Mouse (Mus musculus): ENCODE measurements at regions not wholly inside any gene's neighbourhood (a gene's known extent, or its start where the extent isn't known, plus 50 kb on each side); places are given as distances from the start of the nearest gene placed in this dataset.

GRCm38 (mm10) chr3:149339374-149339753 is 349.0 kb upstream of the Adgrl2 start:
- no peak for ATAC-seq (ENCODE audit: low FRiP score)
- H3K4me1 ChIP-seq: peaks cover 8% of the 10 kb centered on the region; the same call in 1 of the 2 replicates
- no peaks in the 10 kb centered on the region for H3K36me3 ChIP-seq
- H3K27ac ChIP-seq: no peak overlapping the region
- H3K27me3 ChIP-seq: 0 out of 2 replicates have a peak, but pooled peaks cover 6% of the 10 kb centered on the region
- no peak overlapping the region for H3K4me2 ChIP-seq (replicated peaks)
- H3K9ac ChIP-seq: no peak overlapping the region
- no peaks in the 10 kb centered on the region for H3K9me3 ChIP-seq (replicated peaks)
- H3K4me3 ChIP-seq: no peak overlapping the region
- 92% methylated on average over 3 of the region's 3 CpGs for WGBS

DNA sequence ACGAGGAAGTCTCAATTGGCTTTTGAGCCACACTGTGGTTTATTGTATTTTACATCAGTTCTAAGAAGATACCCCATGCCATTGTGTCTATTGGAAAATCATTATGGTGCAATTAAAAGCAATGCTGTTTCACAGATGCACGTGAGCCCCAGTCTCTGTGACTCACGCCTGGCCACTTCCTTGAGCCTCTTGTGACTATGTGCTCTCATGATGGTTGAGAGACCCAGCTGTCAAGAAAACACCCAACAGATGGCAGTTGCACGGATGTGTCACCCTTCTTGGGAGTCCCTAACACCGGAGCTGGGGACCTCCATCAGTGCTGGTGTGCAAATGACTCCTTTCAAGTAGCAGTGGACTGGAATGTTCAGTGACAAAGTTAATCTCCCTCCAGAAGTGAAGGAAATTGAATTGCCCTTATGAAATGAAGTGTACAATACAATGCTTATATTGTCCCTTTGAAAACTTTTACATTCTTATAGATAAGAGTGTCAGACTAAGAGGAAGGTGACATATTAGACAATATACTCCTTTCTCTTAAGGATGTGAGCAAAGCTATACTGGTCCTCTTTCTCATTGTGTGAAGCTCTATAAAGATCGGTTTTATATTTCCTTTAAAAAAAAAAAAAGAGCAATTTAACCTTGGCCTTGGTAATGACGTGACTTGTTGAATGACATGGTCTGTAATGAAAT is 348.5 kb upstream of the Adgrl2 start:
- no peak overlapping the region for H3K4me2 ChIP-seq (replicated peaks)
- H3K4me3 ChIP-seq: no peak overlapping the region
- H3K36me3 ChIP-seq: no peaks in the 10 kb centered on the region
- no peak for ATAC-seq (ENCODE audit: low FRiP score)
- H3K9ac ChIP-seq: no peak overlapping the region
- no peak overlapping the region for H3K27ac ChIP-seq
- peaks cover 8% of the 10 kb centered on the region; the same call in 1 of the 2 replicates for H3K27me3 ChIP-seq
- no peaks in the 10 kb centered on the region for H3K9me3 ChIP-seq (replicated peaks)
- WGBS: 76% methylated on average over 7 of the region's 7 CpGs
- H3K4me1 ChIP-seq: peaks cover 8% of the 10 kb centered on the region; the same call in 1 of the 2 replicates

- Histone ChIP-seq H3K4me1 (peaks cover 18% of the 10 kb centered on the region), H3K4me3 (no peak overlapping the region), H3K27me3 (peaks cover 16% of the 10 kb centered on the region), H3K9ac (no peak overlapping the region), H3K9me3 (replicated peaks) (no peaks in the 10 kb centered on the region), H3K36me3 (no peaks in the 10 kb centered on the region), H3K4me2 (replicated peaks) (no peak overlapping the region), H3K27ac (no peak overlapping the region)
- 79% methylated on average over 6 of the region's 6 CpGs for WGBS
- ATAC-seq (ENCODE audit: low FRiP score): no peak
Measured at GRCm38 (mm10) chr3:149335259-149335658, 344.9 kb upstream of the Adgrl2 start.

DNA sequence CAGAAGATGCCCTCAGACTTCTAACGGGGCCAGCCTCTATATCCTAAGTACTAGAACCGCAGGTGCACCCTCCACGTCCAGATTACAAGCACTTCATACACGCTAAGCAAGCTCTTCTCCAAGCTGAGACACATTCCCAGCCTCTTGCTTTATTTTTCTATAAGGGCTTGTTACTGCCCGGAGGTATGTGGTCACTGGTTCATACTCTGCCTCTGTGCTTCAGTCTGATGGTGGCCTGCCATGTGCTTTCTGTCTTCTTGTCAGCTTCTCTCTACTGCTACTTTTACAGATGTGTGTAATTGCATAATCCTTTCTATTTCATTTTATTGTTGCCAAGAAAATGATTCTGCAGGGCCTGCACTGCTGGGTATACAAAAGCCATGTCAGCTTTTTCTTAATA is 343.3 kb upstream of the Adgrl2 start:
- WGBS: 79% methylated on average over 5 of the region's 5 CpGs
- Histone ChIP-seq H3K36me3 (no peaks in the 10 kb centered on the region), H3K4me3 (no peak overlapping the region), H3K9me3 (replicated peaks) (no peaks in the 10 kb centered on the region), H3K4me2 (replicated peaks) (no peak overlapping the region), H3K9ac (no peak overlapping the region), H3K27ac (no peak overlapping the region), H3K27me3 (peaks cover 16% of the 10 kb centered on the region), H3K4me1 (peaks cover 18% of the 10 kb centered on the region)
- ATAC-seq (ENCODE audit: low FRiP score): no peak

GRCm38 (mm10) chr3:149333131-149333530 is 342.8 kb upstream of the Adgrl2 start:
- no peak overlapping the region for H3K4me3 ChIP-seq
- ATAC-seq (ENCODE audit: low FRiP score): no peak
- WGBS: 30% methylated on average over 10 of the region's 10 CpGs
- peaks cover 16% of the 10 kb centered on the region for H3K27me3 ChIP-seq
- H3K4me1 ChIP-seq: peaks cover 18% of the 10 kb centered on the region
- no peak overlapping the region for H3K4me2 ChIP-seq (replicated peaks)
- no peaks in the 10 kb centered on the region for H3K9me3 ChIP-seq (replicated peaks)
- H3K27ac ChIP-seq: no peak overlapping the region
- H3K9ac ChIP-seq: no peak overlapping the region
- H3K36me3 ChIP-seq: no peaks in the 10 kb centered on the region

DNA sequence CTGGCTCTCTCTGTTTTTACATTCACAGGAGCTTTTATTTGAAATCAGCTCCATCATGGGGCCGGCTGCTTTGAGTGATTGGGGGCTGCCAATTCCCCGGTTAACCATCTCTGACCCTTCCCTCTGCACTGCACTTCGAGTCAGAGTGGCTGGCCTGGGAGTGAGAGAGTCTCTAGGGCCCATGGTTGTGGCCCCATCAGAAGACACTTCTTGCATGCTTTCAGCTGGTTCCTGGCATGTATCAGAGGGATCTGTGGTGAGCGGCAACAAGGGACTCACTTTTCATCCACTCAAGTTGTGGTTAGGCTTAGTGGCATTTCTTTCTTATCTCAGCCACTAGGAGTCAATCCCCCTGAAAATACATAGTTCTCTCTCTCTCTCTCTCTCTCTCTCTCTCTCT is 341.8 kb upstream of the Adgrl2 start:
- no peak for ATAC-seq (ENCODE audit: low FRiP score)
- no peaks in the 10 kb centered on the region for H3K36me3 ChIP-seq
- H3K9ac ChIP-seq: no peak overlapping the region
- H3K4me3 ChIP-seq: no peak overlapping the region
- no peak overlapping the region for H3K4me2 ChIP-seq (replicated peaks)
- H3K4me1 ChIP-seq: peaks cover 18% of the 10 kb centered on the region
- 18% methylated on average over 4 of the region's 4 CpGs for WGBS
- no peaks in the 10 kb centered on the region for H3K9me3 ChIP-seq (replicated peaks)
- no peak overlapping the region for H3K27ac ChIP-seq
- peaks cover 16% of the 10 kb centered on the region for H3K27me3 ChIP-seq

DNA sequence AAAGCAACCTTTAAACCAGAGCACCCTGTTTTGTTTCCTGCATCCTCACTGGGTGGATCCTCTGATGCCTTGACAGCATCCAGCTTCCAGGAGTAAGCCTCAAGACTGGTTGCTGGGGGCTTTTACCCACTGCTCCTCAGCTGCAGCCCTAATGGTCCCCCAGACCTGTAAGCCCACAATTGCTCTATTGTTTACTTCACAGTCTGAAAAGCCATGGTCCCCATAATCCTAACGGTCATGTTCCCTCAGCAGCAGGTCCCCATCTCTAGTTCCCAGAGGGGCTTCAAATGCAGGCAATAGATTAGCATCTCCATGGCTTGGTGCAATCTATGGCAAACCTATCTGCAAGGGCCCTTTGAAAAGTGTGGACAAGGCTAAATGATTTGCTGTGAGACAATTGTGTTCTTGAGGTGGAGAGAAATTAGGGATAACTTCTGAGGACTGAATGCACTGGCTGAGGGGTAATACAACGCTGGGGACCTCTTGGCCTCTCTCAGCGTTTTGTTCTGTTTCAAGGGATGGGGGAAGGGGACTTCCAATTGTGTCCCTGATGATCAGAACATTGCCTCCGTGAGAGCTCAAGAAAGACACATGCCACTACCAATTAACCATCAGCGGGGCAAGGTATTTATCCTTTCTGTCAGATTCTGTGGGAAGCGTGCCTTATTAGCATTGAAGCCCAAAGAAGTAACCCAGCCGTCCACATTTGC is 341.1 kb upstream of the Adgrl2 start:
- H3K4me1 ChIP-seq: peaks cover 18% of the 10 kb centered on the region
- no peak overlapping the region for H3K4me3 ChIP-seq
- no peak overlapping the region for H3K4me2 ChIP-seq (replicated peaks)
- no peaks in the 10 kb centered on the region for H3K36me3 ChIP-seq
- ATAC-seq (ENCODE audit: low FRiP score): peak; percentile 58; the same call in 1 of the 2 replicates
- 17% methylated on average over 7 of the region's 7 CpGs for WGBS
- no peaks in the 10 kb centered on the region for H3K9me3 ChIP-seq (replicated peaks)
- H3K9ac ChIP-seq: no peak overlapping the region
- H3K27me3 ChIP-seq: peaks cover 16% of the 10 kb centered on the region
- H3K27ac ChIP-seq: no peak overlapping the region

GRCm38 (mm10) chr3:149330716-149331115 is 340.4 kb upstream of the Adgrl2 start:
- peaks cover 18% of the 10 kb centered on the region for H3K4me1 ChIP-seq
- H3K9me3 ChIP-seq (replicated peaks): no peaks in the 10 kb centered on the region
- no peak overlapping the region for H3K9ac ChIP-seq
- H3K27ac ChIP-seq: no peak overlapping the region
- H3K4me3 ChIP-seq: no peak overlapping the region
- H3K27me3 ChIP-seq: peaks cover 16% of the 10 kb centered on the region
- 77% methylated on average over 10 of the region's 10 CpGs for WGBS
- no peak for ATAC-seq (ENCODE audit: low FRiP score)
- H3K36me3 ChIP-seq: no peaks in the 10 kb centered on the region
- H3K4me2 ChIP-seq (replicated peaks): no peak overlapping the region

DNA sequence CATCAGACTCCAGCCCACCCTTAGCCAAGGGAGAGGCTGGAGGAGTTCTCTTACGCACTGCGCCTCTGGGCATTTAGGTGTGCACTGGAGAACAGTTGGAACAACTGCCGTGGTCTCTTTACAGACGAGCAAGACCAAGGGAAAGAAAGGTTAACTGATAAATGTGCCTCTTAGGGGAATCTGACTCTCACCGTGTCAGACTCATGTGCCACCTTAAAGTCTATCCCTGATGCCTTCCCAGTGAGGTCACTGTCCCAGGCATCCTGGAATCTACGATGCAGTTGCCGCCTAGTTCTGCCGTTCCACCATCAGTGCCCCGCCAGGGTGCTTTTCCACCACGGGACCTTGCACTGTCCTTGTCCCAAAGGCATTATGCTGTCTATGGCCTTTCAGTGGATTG is 339.7 kb upstream of the Adgrl2 start:
- Histone ChIP-seq H3K4me2 (replicated peaks) (no peak overlapping the region), H3K9ac (no peak overlapping the region), H3K27me3 (peaks cover 13% of the 10 kb centered on the region), H3K4me3 (no peak overlapping the region), H3K9me3 (replicated peaks) (no peaks in the 10 kb centered on the region), H3K36me3 (no peaks in the 10 kb centered on the region), H3K4me1 (peaks cover 17% of the 10 kb centered on the region), H3K27ac (no peak overlapping the region)
- no peak for ATAC-seq (ENCODE audit: low FRiP score)
- WGBS: 84% methylated on average over 10 of the region's 10 CpGs

- Histone ChIP-seq H3K4me2 (replicated peaks) (no peak overlapping the region), H3K27me3 (peaks cover 10% of the 10 kb centered on the region), H3K27ac (no peak overlapping the region), H3K4me3 (no peak overlapping the region), H3K9me3 (replicated peaks) (no peaks in the 10 kb centered on the region), H3K36me3 (no peaks in the 10 kb centered on the region), H3K9ac (no peak overlapping the region), H3K4me1 (peaks cover 14% of the 10 kb centered on the region)
- WGBS: 89% methylated on average over 6 of the region's 6 CpGs
- no peak for ATAC-seq (ENCODE audit: low FRiP score)
Measured at GRCm38 (mm10) chr3:149329615-149330014, 339.3 kb upstream of the Adgrl2 start.

GRCm38 (mm10) chr3:149326664-149327063 is 336.3 kb upstream of the Adgrl2 start:
- Histone ChIP-seq H3K4me3 (no peak overlapping the region), H3K9me3 (replicated peaks) (no peaks in the 10 kb centered on the region), H3K4me1 (peaks cover 6% of the 10 kb centered on the region), H3K9ac (no peak overlapping the region), H3K4me2 (replicated peaks) (no peak overlapping the region), H3K27ac (no peak overlapping the region), H3K27me3 (no peaks in the 10 kb centered on the region), H3K36me3 (no peaks in the 10 kb centered on the region)
- 64% methylated on average over 5 of the region's 5 CpGs for WGBS
- ATAC-seq (ENCODE audit: low FRiP score): no peak

GRCm38 (mm10) chr3:149324088-149324487 is 333.7 kb upstream of the Adgrl2 start:
- H3K4me3 ChIP-seq: no peak overlapping the region
- H3K9me3 ChIP-seq (replicated peaks): no peaks in the 10 kb centered on the region
- no peaks in the 10 kb centered on the region for H3K4me1 ChIP-seq
- H3K36me3 ChIP-seq: no peaks in the 10 kb centered on the region
- no peak overlapping the region for H3K9ac ChIP-seq
- H3K27ac ChIP-seq: no peak overlapping the region
- no peak overlapping the region for H3K4me2 ChIP-seq (replicated peaks)
- H3K27me3 ChIP-seq: no peaks in the 10 kb centered on the region
- 76% methylated on average over 2 of the region's 2 CpGs for WGBS
- no peak for ATAC-seq (ENCODE audit: low FRiP score)

DNA sequence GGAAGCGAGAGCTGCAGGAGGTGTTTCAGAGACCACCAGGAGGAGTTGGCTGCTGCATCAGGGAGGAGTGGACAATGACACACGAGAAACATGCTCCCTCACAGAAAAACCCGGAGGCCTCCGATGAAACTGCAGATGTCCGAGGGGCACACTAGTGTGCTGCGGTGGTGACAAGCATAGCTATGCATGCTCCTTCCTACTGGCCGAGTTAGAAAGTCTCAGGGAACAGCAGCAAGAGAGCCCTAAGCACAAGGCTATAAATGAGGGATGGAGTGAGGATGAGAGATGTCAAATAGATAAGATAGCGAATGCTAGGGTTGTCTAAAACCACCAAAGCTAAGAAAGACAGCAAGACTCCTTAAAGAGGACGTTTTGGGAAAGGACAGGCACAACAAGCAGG is 328.4 kb upstream of the Adgrl2 start:
- Histone ChIP-seq H3K4me1 (peaks cover 3% of the 10 kb centered on the region; the same call in 1 of the 2 replicates), H3K36me3 (no peaks in the 10 kb centered on the region), H3K4me2 (replicated peaks) (no peak overlapping the region), H3K27ac (no peak overlapping the region), H3K27me3 (0 out of 2 replicates have a peak, but pooled peaks cover 3% of the 10 kb centered on the region), H3K4me3 (no peak overlapping the region), H3K9me3 (replicated peaks) (no peaks in the 10 kb centered on the region), H3K9ac (no peak overlapping the region)
- WGBS: 63% methylated on average over 9 of the region's 9 CpGs
- ATAC-seq (ENCODE audit: low FRiP score): no peak
